In the genomic region with DNA sequence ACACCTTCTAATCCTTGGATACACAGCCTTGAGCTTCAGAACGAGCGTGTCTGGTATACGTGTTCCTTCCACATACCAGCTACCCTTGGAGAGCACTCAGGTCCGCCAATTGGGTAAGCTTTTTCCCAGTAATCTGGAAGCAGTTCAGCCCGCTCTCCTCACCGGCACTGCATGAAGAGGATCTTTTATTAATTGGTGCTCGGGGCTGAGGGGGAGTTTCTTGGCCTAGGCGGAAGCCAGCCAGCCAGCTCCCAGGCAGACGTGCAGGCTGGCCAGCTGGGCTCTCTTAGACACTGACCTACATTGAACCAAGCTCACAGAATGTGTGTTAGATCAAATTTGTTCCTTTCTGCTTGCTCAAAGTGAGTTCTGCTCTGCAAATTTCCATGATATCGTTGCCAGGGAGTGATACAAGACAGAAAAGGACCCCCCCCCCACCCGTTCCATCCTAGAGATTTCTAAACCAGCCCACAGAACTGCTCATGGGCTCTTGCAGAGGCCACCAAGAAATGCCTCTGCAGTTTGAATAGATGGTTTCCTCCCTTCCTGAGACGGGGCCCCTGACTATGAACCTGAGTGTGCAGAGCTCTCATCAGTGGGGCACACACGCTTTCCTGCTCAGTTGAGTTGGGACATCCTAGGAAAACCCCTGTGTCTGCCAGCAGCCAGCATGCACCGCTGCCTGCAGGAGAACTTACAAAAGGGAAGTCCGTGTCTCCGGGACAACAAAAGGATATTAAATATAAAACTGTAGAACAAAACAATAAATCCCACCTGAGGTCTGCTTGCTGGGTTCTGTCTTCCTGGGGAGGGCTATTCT, we compare ENCODE assay signal across 8 mouse cellular contexts.
DNase-seq lines count a peak whose midpoint lies in the region; ATAC-seq and TF ChIP-seq lines count a peak whose summit lies in the region.

No protein-coding gene starts in this region.

- TF ChIP-seq CTCF in left cerebral cortex, adult 2 months (IDR thresholded peaks at IDR 0.05), result no peak

- H3K4me3 ChIP-seq in intestine, embryonic 15.5 days (replicated peaks), result no peak overlapping the region
- no peak overlapping the region for H3K4me3 ChIP-seq in left cerebral cortex, adult 2 months

- peak overlapping the region; percentile 59 for H3K27ac ChIP-seq in intestine, embryonic 15.5 days
- H3K27ac ChIP-seq in left cerebral cortex, adult 2 months, result no peak overlapping the region; the same call in 1 of the 2 replicates

- no peaks in the 10 kb centered on the region for H3K27me3 ChIP-seq in intestine, embryonic 15.5 days (replicated peaks)

- 38% methylated on average over 16 of the region's 16 CpGs for WGBS in intestine, embryonic 15.5 days

- H3K36me3 ChIP-seq in intestine, embryonic 15.5 days, result no peaks in the 10 kb centered on the region

- intact Hi-C loops in left cerebral cortex, adult 2 months (cut with DNase I), result loop anchor here (5.0 kb wide), 1 partner anchor 196 kb away; no protein-coding TSS in a partner anchor

- no peak overlapping the region for H3K9ac ChIP-seq in intestine, embryonic 15.5 days

- peak; percentile 53 for DNase-seq in adipocyte (ENCODE audit: low spot score)
- peak; percentile 28 to 55 for DNase-seq in cerebellum, postnatal 4 days (ENCODE audit: low spot score in 2 of 2)
- DNase-seq in gastrocnemius, postnatal 10 days, result peak; percentile 67
- peak; percentile 21 to 43 for DNase-seq in left cerebral cortex, adult 2 months (ENCODE audit: extremely low spot score in 1 of 2, low spot score in 2 of 2)
- peak; percentile 68 to 89 for DNase-seq in lung, postnatal 4 days
- DNase-seq in skeletal muscle tissue, adult 2 months (ENCODE audit: low read depth, low spot score), result peak; percentile 44
- no peak for DNase-seq in spleen, postnatal 14 days (ENCODE audit: low spot score in 2 of 2)

- ATAC-seq in intestine, embryonic 15.5 days, result peak; percentile 67

- H3K4me2 ChIP-seq in intestine, embryonic 15.5 days (replicated peaks), result no peak overlapping the region

- H3K4me1 ChIP-seq in intestine, embryonic 15.5 days (replicated peaks), result peaks cover 7% of the 10 kb centered on the region

- H3K9me3 ChIP-seq in intestine, embryonic 15.5 days, result no peaks in the 10 kb centered on the region

Comparison
In these comparisons a context has a peak if more than half of its experiments do, and no peak if none do; other contexts are left out.
1. DNase-seq: peak in adipocyte (single experiment), cerebellum, postnatal 4 days (2 of 2), gastrocnemius, postnatal 10 days (single experiment), left cerebral cortex, adult 2 months (2 of 2), lung, postnatal 4 days (2 of 2) and skeletal muscle tissue, adult 2 months (single experiment); none in spleen, postnatal 14 days (0 of 2).